Mouse (Mus musculus) neural tube, embryonic 15.5 days (tissue): ENCODE results near the gene Kmt2a. TPM values are rescaled to one million over a fixed set of nuclear protein-coding genes. Genes with fewer than 3 reads are reported as not detected.

Source experiments
- ATAC-seq: fragments of 200-750 bp; cut with Nextera tagmentation; 2 replicates; pipeline ENCODE4 v1.8.0; 2017; ENCODE audit warnings: mild to moderate bottlenecking, moderate TSS enrichment, moderate library complexity; ENCODE audit not compliant: low FRiP score
- H3K27ac ChIP-seq: fragments of 300-500 bp; sonication (generic); replicated peaks from 2 replicates; pipeline ENCODE4 v1.5.1; 2015; ENCODE audit warnings: mild to moderate bottlenecking, inconsistent platforms
- H3K27me3 ChIP-seq: fragments of 300-500 bp; sonication (generic); replicated peaks from 2 replicates; pipeline ENCODE4 v1.6.1; 2015; ENCODE audit warnings: inconsistent platforms
- H3K36me3 ChIP-seq: fragments of 300-500 bp; sonication (generic); 2 replicates; pipeline ENCODE4 v1.6.1; 2015; ENCODE audit warnings: inconsistent platforms
- H3K4me1 ChIP-seq: fragments of 300-500 bp; sonication (generic); 2 replicates; pipeline ENCODE4 v1.6.1; 2015; ENCODE audit warnings: inconsistent platforms
- H3K4me2 ChIP-seq: fragments of 300-500 bp; sonication (generic); 2 replicates; pipeline ENCODE4 v1.6.1; 2015; ENCODE audit warnings: inconsistent platforms, mild to moderate bottlenecking, moderate library complexity
- H3K4me3 ChIP-seq: fragments of 300-500 bp; sonication (generic); replicated peaks from 2 replicates; pipeline ENCODE4 v1.5.1; 2015; ENCODE audit warnings: mild to moderate bottlenecking, inconsistent platforms
- H3K9ac ChIP-seq: fragments of 300-500 bp; sonication (generic); replicated peaks from 2 replicates; pipeline ENCODE4 v1.6.1; 2015; ENCODE audit warnings: mild to moderate bottlenecking, inconsistent platforms
- H3K9me3 ChIP-seq: fragments of 300-500 bp; sonication (generic); replicated peaks from 2 replicates; pipeline ENCODE4 v1.6.1; 2016; ENCODE audit warnings: inconsistent platforms
- WGBS: fragments of 180-500 bp; shearing (Covaris S2); methylation state at CpG from one replicate; pipeline ENCODE4 v1.1.7; 2015; ENCODE audit warnings: mixed read lengths; 5-methylcytosine and 5-hydroxymethylcytosine counted together
- polyA plus RNA-seq: library from polyadenylated mRNA; unstranded; fragments of >200 nt; fragmentation: Nextera tagmentation; extraction: Ambion mirVana; gene quantifications from 2 replicates; pipeline ENCODE4 v1.2.1, GENCODE M21; 2015

The Kmt2a gene
- polyA plus RNA-seq, 1 experiment from 2014 or later = 23.3 TPM

DNA sequence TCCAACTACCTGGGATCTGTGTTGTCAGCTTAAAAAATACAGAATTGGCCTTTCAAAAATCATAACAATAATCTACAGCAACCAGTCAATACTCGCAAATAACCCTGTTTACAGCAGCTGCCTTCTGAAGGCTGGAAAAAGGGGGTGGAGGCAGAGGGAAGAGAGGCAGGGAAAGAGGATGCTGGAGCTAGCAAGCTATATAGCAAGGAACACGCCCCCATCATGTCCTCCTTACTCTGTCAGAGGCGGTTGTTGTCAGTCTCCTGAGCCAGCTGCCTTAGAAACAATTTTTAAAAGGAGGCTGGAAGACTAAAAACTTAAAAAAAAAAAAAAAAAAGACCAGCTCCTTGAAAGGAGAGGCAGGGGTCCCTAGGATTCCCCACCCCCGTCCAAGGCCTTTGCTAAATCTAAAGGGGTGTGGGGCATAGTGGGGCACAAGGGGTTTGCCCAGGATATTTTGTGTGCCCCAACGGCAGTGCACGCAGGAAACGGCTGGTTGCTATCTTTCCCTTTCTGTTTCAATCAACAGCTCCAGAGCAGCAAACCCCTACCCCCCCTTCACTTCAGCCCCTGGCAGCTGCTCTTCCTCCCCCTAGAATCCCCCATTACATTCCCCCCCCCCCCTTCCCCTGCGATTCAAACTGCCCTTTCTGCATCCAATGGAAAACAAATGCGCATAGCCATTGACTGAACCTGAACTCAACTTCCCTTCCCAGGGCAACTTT, 2.2 kb downstream of the Kmt2a start:
- H3K9ac ChIP-seq = peak overlapping the region; percentile 91
- no peaks in the 10 kb centered on the region for H3K27me3 ChIP-seq
- H3K36me3 ChIP-seq = no peaks in the 10 kb centered on the region
- H3K4me2 ChIP-seq = peak overlapping the region; percentile 75
- H3K9me3 ChIP-seq = no peaks in the 10 kb centered on the region
- 15% methylated on average over 9 of the region's 9 CpGs for WGBS
- H3K4me1 ChIP-seq = peaks cover 63% of the 10 kb centered on the region
- H3K27ac ChIP-seq = peak overlapping the region; percentile 100
- peak overlapping the region; percentile 68 for H3K4me3 ChIP-seq
- no peak for ATAC-seq

DNA sequence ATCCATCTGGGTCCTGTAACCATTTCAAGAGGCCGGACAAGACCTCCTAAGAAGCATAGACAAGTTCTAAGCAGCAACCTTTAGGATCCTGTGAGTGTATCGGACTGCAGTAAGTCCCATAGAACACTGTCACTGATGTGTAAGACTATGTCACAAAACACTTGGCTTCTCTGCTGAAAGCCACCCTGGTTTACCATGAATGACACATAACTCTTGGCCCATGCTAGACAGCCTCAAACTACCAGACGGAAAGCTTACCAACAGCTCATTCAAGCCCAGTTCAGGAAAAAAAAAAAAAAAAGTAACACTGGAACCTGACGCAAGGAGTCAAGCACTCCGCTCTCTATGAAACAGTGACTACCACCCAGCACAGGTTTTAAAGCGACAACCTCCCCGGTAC, 3.4 kb downstream of the Kmt2a start:
- peak overlapping the region; percentile 75 for H3K4me2 ChIP-seq
- ATAC-seq = no peak
- 76% methylated on average over 7 of the region's 7 CpGs for WGBS
- H3K4me1 ChIP-seq = peaks cover 72% of the 10 kb centered on the region
- no peak overlapping the region for H3K9ac ChIP-seq
- no peaks in the 10 kb centered on the region for H3K27me3 ChIP-seq
- no peaks in the 10 kb centered on the region for H3K36me3 ChIP-seq
- H3K9me3 ChIP-seq = no peaks in the 10 kb centered on the region
- no peak overlapping the region for H3K27ac ChIP-seq
- H3K4me3 ChIP-seq = 0 out of 2 replicates have a peak overlapping the region, but pooled peaks have one; percentile 68

DNA sequence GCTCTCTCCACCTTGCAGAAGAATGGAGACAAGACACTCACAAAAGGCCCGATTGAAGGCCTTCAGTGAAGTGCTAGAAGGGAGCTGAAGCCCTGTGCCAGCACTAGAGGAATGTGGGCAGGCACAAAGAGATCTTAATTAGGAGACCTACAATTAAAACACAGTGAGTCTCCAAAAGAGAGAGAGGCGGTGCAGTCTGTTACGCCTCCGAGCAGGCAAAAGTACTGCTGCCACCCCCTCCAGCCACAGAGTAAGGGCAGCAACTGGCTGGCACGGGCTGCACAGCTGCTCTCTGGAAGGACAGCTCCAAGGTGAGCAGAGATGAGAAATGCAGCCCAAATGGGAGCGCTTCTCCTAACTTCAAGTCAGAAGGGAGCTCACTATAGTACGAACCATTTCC, 5.6 kb downstream of the Kmt2a start:
- peaks cover 78% of the 10 kb centered on the region for H3K4me1 ChIP-seq
- H3K4me3 ChIP-seq = 0 out of 2 replicates have a peak overlapping the region, but pooled peaks have one; percentile 9
- peaks cover 4% of the 10 kb centered on the region; the same call in 1 of the 2 replicates for H3K36me3 ChIP-seq
- no peaks in the 10 kb centered on the region for H3K9me3 ChIP-seq
- peak overlapping the region; percentile 60; the same call in 1 of the 2 replicates for H3K27ac ChIP-seq
- peak overlapping the region; percentile 20; the same call in 1 of the 2 replicates for H3K9ac ChIP-seq
- H3K27me3 ChIP-seq = no peaks in the 10 kb centered on the region
- ATAC-seq = no peak
- 24% methylated on average over 7 of the region's 7 CpGs for WGBS
- H3K4me2 ChIP-seq = peak overlapping the region; percentile 37

DNA sequence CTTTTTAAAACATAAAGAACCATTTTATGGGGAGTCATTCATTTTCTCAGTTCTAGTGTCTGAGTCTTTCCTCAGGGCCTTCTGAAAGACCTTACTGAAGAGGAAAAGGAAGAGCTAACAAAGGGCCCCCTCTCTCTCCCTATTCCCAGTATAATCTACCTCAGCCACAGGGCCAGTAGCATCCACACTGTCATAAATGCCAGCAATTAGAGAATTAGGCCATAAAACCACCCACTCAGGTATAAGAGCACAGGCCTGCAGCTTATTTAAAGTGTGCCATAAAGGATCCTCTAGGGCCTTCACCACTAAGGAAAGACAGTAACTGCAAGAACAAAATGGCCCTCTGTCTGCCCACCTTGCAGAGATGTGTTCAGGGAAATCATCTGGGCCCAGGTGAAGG, 6.9 kb downstream of the Kmt2a start:
- H3K4me3 ChIP-seq = no peak overlapping the region
- H3K9ac ChIP-seq = no peak overlapping the region
- 0 out of 2 replicates have a peak overlapping the region, but pooled peaks have one; percentile 0 for H3K4me2 ChIP-seq
- H3K27ac ChIP-seq = no peak overlapping the region
- H3K36me3 ChIP-seq = peaks cover 4% of the 10 kb centered on the region; the same call in 1 of the 2 replicates
- H3K9me3 ChIP-seq = no peaks in the 10 kb centered on the region
- peaks cover 77% of the 10 kb centered on the region for H3K4me1 ChIP-seq
- no peak for ATAC-seq
- no peaks in the 10 kb centered on the region for H3K27me3 ChIP-seq

DNA sequence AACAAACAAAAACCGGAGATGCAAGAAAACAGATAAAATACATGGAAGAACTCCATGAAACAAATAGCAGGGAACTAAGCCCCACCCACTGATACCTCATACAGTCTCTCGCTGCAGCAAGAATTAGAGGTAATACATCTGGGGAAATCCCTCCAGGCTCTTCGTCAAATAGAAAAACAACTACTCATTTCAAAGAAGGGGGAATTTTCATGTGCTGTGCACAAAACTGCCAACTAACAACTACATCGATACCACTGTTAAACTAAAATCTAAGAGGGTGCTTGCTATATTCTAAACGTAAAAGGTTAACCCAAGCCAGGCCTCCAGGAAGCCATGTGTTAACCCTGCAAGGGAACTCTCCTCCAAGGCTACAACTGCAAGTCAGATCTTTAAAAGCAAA, 7.4 kb downstream of the Kmt2a start:
- Histone ChIP-seq H3K4me3 (no peak overlapping the region), H3K27me3 (no peaks in the 10 kb centered on the region), H3K36me3 (peaks cover 4% of the 10 kb centered on the region; the same call in 1 of the 2 replicates), H3K27ac (no peak overlapping the region; the same call in 1 of the 2 replicates), H3K4me2 (peak overlapping the region; percentile 9; the same call in 1 of the 2 replicates), H3K9ac (no peak overlapping the region), H3K4me1 (peaks cover 73% of the 10 kb centered on the region), H3K9me3 (no peaks in the 10 kb centered on the region)
- ATAC-seq = no peak
- 35% methylated on average over 5 of the region's 5 CpGs for WGBS

DNA sequence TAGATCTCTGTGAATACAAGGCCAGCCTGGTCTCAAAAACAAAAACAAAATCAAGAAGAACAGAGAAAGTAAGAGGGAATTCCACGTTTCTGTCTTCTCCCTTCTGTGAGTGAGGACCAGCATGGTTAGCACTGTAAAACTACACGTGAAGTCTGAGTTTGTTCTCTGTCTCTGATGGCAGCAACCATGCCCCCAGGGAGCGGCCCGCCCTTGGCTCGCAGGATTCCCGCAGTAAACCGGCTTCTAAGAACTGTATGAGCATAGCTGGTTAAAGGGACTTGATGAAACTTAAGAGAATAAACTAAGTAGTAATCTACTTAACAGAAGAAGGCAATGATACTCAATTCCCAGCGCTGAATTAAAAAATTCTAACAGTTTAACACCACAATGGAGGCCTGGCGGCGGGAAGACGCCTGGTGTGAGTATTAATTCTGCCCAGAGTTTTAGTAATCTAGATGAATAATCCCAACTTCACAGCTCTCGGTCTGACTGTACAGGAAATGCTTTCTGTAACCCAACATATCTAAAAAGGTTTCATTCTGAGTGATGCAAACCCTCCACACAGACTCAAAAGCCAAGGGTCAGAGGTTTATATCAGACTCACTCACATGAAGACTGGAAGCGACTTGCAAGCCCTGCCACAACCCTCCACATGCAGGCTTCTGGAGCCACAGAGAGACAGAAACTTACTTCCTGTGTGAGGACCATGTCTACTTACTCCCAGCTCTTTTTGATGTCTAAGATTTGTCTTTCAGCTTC, 12.6 kb downstream of the Kmt2a start:
- Histone ChIP-seq H3K27ac (no peak overlapping the region), H3K9me3 (no peaks in the 10 kb centered on the region), H3K4me2 (no peak overlapping the region), H3K27me3 (no peaks in the 10 kb centered on the region), H3K4me1 (peaks cover 47% of the 10 kb centered on the region), H3K4me3 (no peak overlapping the region), H3K36me3 (peaks cover 17% of the 10 kb centered on the region), H3K9ac (no peak overlapping the region)
- 78% methylated on average over 13 of the region's 13 CpGs for WGBS
- no peak for ATAC-seq

DNA sequence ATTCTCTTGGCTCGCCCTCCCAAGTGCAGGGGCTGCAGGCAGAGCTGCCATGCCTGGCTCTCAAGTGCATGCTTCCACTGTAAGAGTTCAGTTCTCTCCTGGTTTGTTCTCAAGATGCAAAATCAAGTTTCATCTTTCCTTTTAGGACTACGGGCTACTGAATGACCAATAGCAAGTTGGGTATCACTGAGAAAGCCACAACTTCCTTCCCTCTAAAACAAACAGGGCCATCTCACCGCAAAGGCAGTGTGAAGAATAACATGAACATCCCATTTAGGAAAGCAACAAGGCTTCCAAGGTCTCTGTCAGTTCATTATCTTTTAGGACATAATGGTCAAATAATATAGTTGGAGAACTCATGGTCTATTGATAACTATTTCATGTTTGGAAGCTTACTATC, 13.4 kb downstream of the Kmt2a start:
- Histone ChIP-seq H3K4me3 (no peak overlapping the region), H3K36me3 (peaks cover 17% of the 10 kb centered on the region), H3K9ac (no peak overlapping the region), H3K27me3 (no peaks in the 10 kb centered on the region), H3K4me2 (no peak overlapping the region), H3K4me1 (peaks cover 45% of the 10 kb centered on the region), H3K9me3 (no peaks in the 10 kb centered on the region), H3K27ac (no peak overlapping the region)
- no peak for ATAC-seq
- 90% methylated on average over 3 of the region's 3 CpGs for WGBS

DNA sequence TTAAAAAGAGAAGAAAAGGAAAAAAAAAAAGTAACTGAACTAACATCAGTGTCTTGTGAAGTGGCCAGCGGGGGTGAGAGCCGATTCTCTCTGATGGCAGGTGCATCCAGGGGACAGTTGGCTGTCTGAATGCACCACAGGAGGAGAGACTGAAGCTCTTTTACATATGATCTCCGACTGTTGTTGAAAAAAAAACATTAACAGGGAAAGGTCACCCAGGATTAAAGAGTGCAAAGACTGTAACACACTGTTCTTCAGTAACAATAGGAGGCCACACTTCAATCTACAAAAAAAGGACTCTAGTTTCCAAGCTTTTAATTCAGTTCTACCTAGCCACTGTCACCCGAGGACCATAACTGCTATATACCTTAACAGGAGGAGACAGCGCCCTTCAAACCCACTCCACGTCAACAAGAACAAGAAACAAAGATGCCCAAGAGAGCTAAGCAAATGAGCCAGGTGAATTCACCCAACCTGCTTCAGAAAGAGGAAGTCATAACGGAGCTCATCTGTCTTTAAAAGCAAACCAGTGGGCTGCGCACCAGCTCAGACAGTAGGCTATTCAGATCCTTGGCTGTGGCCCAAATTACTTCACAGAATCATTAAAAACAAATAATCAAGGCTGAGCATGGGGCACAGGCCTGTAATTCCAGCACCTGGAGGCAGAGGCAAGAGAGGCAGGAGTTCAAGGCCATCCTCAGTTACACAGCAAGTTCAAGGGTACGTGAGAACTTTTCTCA, 14.4 kb downstream of the Kmt2a start:
- peaks cover 17% of the 10 kb centered on the region for H3K36me3 ChIP-seq
- no peak overlapping the region for H3K27ac ChIP-seq

DNA sequence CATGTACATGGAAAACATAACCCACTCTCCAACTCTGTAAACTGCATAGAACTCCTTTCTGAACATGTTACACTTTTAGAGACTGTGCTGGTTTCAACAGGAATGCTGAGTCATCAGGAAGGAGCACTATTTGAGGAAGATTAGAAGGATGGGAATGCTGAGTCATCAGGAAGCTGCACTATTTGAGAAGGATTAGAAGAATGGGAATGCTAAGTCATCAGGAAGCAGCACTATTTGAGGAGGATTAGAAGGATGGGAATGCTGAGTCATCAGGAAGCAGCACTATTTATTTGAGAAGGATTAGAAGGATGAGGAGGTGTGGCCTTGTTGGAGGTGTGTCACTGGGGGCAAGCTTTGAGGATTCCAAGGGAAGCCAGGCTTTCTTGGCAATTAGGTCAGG, 20.0 kb downstream of the Kmt2a start:
- Histone ChIP-seq H3K27me3 (no peaks in the 10 kb centered on the region), H3K9me3 (no peaks in the 10 kb centered on the region), H3K4me3 (no peak overlapping the region), H3K4me2 (no peak overlapping the region), H3K36me3 (peaks cover 18% of the 10 kb centered on the region), H3K27ac (no peak overlapping the region), H3K9ac (no peak overlapping the region), H3K4me1 (peaks cover 12% of the 10 kb centered on the region; the same call in 1 of the 2 replicates)
- ATAC-seq = no peak

More for the DNA sequence above, 14.4 kb downstream of the Kmt2a start:
- H3K9me3 ChIP-seq = no peaks in the 10 kb centered on the region
- no peak overlapping the region for H3K4me3 ChIP-seq
- H3K4me2 ChIP-seq = no peak overlapping the region
- H3K4me1 ChIP-seq = peaks cover 41% of the 10 kb centered on the region
- ATAC-seq = no peak
- H3K27me3 ChIP-seq = no peaks in the 10 kb centered on the region
- H3K9ac ChIP-seq = no peak overlapping the region
- 42% methylated on average over 9 of the region's 9 CpGs for WGBS

DNA sequence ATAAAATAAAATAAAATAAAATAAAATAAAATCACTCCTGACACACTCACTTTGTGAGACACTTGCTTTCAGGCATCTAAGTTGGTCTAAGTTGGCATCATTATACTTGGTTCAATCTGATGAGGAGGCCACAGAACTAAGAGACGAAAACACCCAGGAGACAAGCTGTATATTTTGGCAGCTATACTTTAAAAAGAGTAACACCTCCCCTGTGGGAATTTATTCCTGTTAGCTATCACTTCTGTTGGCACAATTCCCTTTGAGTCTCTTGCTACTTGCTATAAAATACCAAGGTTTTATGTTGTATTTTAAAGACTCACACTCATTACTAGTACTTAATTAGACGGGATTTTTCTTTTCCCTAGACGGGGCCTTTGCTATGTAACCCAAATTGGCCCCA, 22.4 kb downstream of the Kmt2a start:
- Histone ChIP-seq H3K36me3 (peaks cover 6% of the 10 kb centered on the region), H3K27me3 (no peaks in the 10 kb centered on the region), H3K9ac (no peak overlapping the region), H3K4me3 (no peak overlapping the region), H3K9me3 (no peaks in the 10 kb centered on the region), H3K27ac (no peak overlapping the region), H3K4me1 (peaks cover 7% of the 10 kb centered on the region; the same call in 1 of the 2 replicates), H3K4me2 (no peak overlapping the region)
- 67% methylated on average over 3 of the region's 3 CpGs for WGBS
- ATAC-seq = no peak

DNA sequence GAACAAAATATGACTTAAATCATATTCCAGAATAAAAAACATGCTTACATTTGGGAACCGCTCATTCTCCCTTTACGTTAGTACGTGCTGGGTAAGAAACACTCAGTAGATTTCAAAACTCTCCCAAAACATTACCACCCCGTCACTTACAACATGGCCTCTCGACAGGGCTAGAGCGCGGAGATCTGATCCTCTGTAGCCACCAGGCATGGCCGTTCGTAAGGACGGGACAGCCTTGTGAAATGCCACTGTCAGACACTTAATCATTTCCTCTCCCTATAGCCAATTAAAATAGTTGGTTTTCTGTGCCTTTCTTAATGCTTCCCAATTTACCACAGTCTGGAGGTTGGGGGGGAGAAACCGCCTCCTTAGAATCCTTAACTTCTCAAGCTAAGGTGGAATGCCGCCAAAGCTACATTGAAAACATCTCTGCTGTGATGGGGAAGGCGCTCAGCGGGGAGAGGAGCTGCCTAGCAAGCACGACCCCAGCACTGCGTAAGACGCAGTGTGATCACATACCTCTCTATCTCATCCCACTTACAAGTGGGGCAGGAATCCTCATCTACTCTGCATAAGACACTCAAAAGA, 23.6 kb downstream of the Kmt2a start:
- WGBS = 88% methylated on average over 17 of the region's 17 CpGs
- no peak for ATAC-seq
- H3K9ac ChIP-seq = no peak overlapping the region
- no peak overlapping the region for H3K4me2 ChIP-seq
- no peaks in the 10 kb centered on the region for H3K4me1 ChIP-seq
- H3K36me3 ChIP-seq = peaks cover 6% of the 10 kb centered on the region
- H3K27me3 ChIP-seq = no peaks in the 10 kb centered on the region
- H3K27ac ChIP-seq = no peak overlapping the region
- H3K4me3 ChIP-seq = no peak overlapping the region
- H3K9me3 ChIP-seq = no peaks in the 10 kb centered on the region
